7 mouse cellular contexts compared by ENCODE assay signal in the genomic region with DNA sequence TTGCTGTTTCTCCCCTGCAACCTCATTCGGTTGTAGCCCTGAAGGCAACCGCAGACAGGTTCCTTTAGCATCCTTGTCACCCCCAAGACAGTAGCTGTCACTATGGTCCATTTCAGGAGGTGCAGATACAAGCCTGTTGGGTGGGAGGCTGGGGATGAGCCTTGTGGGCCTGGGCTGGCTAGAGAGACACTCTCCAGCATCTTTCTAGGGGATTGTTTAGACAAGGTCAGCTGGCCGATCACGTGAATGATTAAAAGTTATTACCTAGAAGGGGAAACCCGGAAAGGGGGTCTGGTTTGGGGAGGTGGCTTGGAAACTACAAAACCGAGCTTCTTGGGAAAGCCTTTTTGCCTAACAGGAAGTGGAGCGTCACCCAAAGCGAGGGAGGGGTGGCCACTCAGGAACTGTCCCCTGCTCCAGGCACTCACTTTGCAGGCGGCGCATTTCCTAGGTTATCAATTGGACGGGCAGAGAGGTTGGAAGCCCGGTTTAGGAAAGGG. TPM values are rescaled to one million over a fixed set of nuclear protein-coding genes. Genes with fewer than 3 reads are reported as not detected.
DNase-seq lines count a peak whose midpoint lies in the region; ATAC-seq lines count a peak whose summit lies in the region.

No protein-coding gene starts in this region.

- peak; percentile 42 for ATAC-seq in inflammation-experienced regulatory T-cells, adult 6 months
- peak; percentile 40; the same call in 1 of the 2 replicates for ATAC-seq in megakaryocyte-erythroid progenitor cell, adult 5-6 weeks (replicated peaks; ENCODE audit: low FRiP score, low TSS enrichment, poor library complexity, severe bottlenecking)

- intact Hi-C loops in left cerebral cortex, postnatal 14 days (cut with DNase I) = no loop called here

- DNase-seq in adrenal gland, postnatal 10 days = peak; percentile 84
- DNase-seq in embryo, embryonic 11 days = peak; percentile 89
- DNase-seq in gastrocnemius, postnatal 25 days = peak; percentile 61
- DNase-seq in left cerebral cortex, postnatal 14 days (ENCODE audit: low spot score in 2 of 2) = peak; percentile 77 to 90
- peak; percentile 75 to 83 for DNase-seq in right cerebral cortex, postnatal 36 days (ENCODE audit: low spot score in 2 of 2)

RNA-seq across cellular contexts. Expression of gene Extl2, which starts 0.7 kb away (rescaled TPM):
- total RNA-seq in adrenal gland, postnatal 10 days (2021) = 10 to 100 TPM; 18.1 TPM
- 1 to 10 TPM; 8.7 to 8.8 TPM for total RNA-seq in gastrocnemius, postnatal 25 days (2021)
- 1 to 10 TPM; 6.7 to 9.3 (median 7.4) TPM for polyA plus RNA-seq in inflammation-experienced regulatory T-cells, adult 6 months (2017; shearing (Covaris generic))
- 10 to 100 TPM; 76.1 to 87.2 TPM for total RNA-seq in left cerebral cortex, postnatal 14 days (2021)
- 2.9 and 6.0 TPM in 2 replicates for total RNA-seq in megakaryocyte-erythroid progenitor cell, adult 5-6 weeks (2014; fragmentation: Nextera tagmentation)
- 8.1 and 15.2 TPM in 2 replicates for total RNA-seq in megakaryocyte-erythroid progenitor cell, adult 5-6 weeks (2017)

RNA-seq across cellular contexts. Expression of gene Slc30a7, which starts 0.8 kb away (rescaled TPM):
- total RNA-seq in adrenal gland, postnatal 10 days (2021) = 10 to 100 TPM; 34.2 to 37.4 TPM
- 1 to 10 TPM; 7.4 to 8.9 TPM for total RNA-seq in gastrocnemius, postnatal 25 days (2021)
- 10 to 100 TPM; 40.9 to 48.9 (median 43.2) TPM for polyA plus RNA-seq in inflammation-experienced regulatory T-cells, adult 6 months (2017; shearing (Covaris generic))
- 10 to 100 TPM; 24.2 to 26.9 TPM for total RNA-seq in left cerebral cortex, postnatal 14 days (2021)
- total RNA-seq in megakaryocyte-erythroid progenitor cell, adult 5-6 weeks (2014; fragmentation: Nextera tagmentation) = 12.8 and 13.5 TPM in 2 replicates
- total RNA-seq in megakaryocyte-erythroid progenitor cell, adult 5-6 weeks (2017) = 9.2 and 14.8 TPM in 2 replicates

Comparison
In these comparisons a context has a peak if more than half of its experiments do, and no peak if none do; other contexts are left out.
1. Peak in every context shown above with its lines: DNase-seq and ATAC-seq.
2. RNA of gene Extl2, which starts 0.7 kb away (total RNA-seq): 76.1 to 87.2 TPM in left cerebral cortex, postnatal 14 days; 18.1 TPM in adrenal gland, postnatal 10 days, 2.9 to 15.2 TPM in megakaryocyte-erythroid progenitor cell, adult 5-6 weeks and 8.7 to 8.8 TPM in gastrocnemius, postnatal 25 days; every median in the first group is over 4 times any median in the second.